In the genomic region with DNA sequence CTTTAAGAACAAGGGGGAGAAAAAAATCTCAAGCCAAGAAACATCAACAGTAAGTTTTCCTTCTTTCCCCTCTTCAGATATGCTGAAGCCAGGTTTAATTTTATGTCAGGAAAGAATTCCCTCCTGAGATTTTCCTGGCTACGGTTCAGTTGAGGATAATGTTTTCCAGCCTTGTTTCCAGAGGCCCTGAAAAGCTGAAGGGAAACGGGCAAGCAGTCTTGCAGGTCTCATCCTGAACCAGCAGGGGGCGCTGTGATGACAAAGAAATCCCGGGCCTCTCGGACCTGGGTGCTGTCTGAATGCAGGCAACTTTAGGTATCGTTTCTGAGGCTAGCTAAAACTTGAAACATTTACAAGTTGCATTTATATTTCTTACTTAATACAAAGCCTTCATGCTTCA, we compare ENCODE assay signal across 8 mouse cellular contexts.
DNase-seq lines count a peak whose midpoint lies in the region; ATAC-seq lines count a peak whose summit lies in the region.

No protein-coding gene starts in this region.

- no peaks in the 10 kb centered on the region for H3K36me3 ChIP-seq in liver, embryonic 12.5 days
- H3K36me3 ChIP-seq in embryonic facial prominence, embryonic 11.5 days (replicated peaks; ENCODE audit: control insufficient read depth, insufficient read depth, low read depth, low read length): no peaks in the 10 kb centered on the region
- H3K36me3 ChIP-seq in heart, embryonic 12.5 days: no peaks in the 10 kb centered on the region
- H3K36me3 ChIP-seq in neural tube, embryonic 15.5 days: no peaks in the 10 kb centered on the region

- WGBS in liver, embryonic 12.5 days (ENCODE audit: insufficient replicate concordance): 5% methylated on average over 6 of the region's 6 CpGs
- WGBS in embryonic facial prominence, embryonic 11.5 days: 6% methylated on average over 6 of the region's 6 CpGs
- WGBS in heart, embryonic 12.5 days: 3% methylated on average over 6 of the region's 6 CpGs
- WGBS in neural tube, embryonic 15.5 days: 4% methylated on average over 6 of the region's 6 CpGs

- no peaks in the 10 kb centered on the region for H3K9me3 ChIP-seq in liver, embryonic 12.5 days (replicated peaks)
- H3K9me3 ChIP-seq in embryonic facial prominence, embryonic 11.5 days (replicated peaks; ENCODE audit: control insufficient read depth, low read length): no peaks in the 10 kb centered on the region
- H3K9me3 ChIP-seq in heart, embryonic 12.5 days (replicated peaks): no peaks in the 10 kb centered on the region
- no peaks in the 10 kb centered on the region for H3K9me3 ChIP-seq in neural tube, embryonic 15.5 days (replicated peaks)

- no peak overlapping the region for H3K9ac ChIP-seq in liver, embryonic 12.5 days
- no peak overlapping the region for H3K9ac ChIP-seq in embryonic facial prominence, embryonic 11.5 days (replicated peaks; ENCODE audit: low read length)
- H3K9ac ChIP-seq in heart, embryonic 12.5 days: no peak overlapping the region
- H3K9ac ChIP-seq in neural tube, embryonic 15.5 days (replicated peaks): no peak overlapping the region

- no peak overlapping the region for H3K4me3 ChIP-seq in liver, embryonic 12.5 days
- no peak overlapping the region for H3K4me3 ChIP-seq in embryonic facial prominence, embryonic 11.5 days (ENCODE audit: low read depth, low read length)
- H3K4me3 ChIP-seq in heart, embryonic 12.5 days: no peak overlapping the region
- H3K4me3 ChIP-seq in neural tube, embryonic 15.5 days (replicated peaks): no peak overlapping the region

- ATAC-seq in liver, embryonic 12.5 days: no peak
- 0 out of 2 replicates have a peak, but pooled peaks have one; percentile 44 for ATAC-seq in embryonic facial prominence, embryonic 11.5 days (replicated peaks; ENCODE audit: insufficient number of reproducible peaks, low FRiP score, low TSS enrichment, low read depth)
- ATAC-seq in heart, embryonic 12.5 days (ENCODE audit: insufficient number of reproducible peaks, low FRiP score): peak; percentile 27; the same call in 1 of the 2 replicates
- ATAC-seq in neural tube, embryonic 15.5 days (ENCODE audit: low FRiP score): peak; percentile 85

- peak; percentile 76 for DNase-seq in liver
- DNase-seq in embryonic facial prominence, embryonic 11.5 days (ENCODE audit: low spot score): peak; percentile 94
- DNase-seq in kidney, postnatal 25 days: peak; percentile 85 to 87
- DNase-seq in lung, adult 18-20 months: peak; percentile 63 to 69
- DNase-seq in testis, postnatal 10 days (ENCODE audit: low spot score): peak; percentile 92

- H3K4me1 ChIP-seq in liver, embryonic 12.5 days: no peaks in the 10 kb centered on the region
- H3K4me1 ChIP-seq in embryonic facial prominence, embryonic 11.5 days (ENCODE audit: control insufficient read depth, insufficient read depth, low read length): no peaks in the 10 kb centered on the region
- peaks cover 10% of the 10 kb centered on the region for H3K4me1 ChIP-seq in heart, embryonic 12.5 days (replicated peaks)
- no peaks in the 10 kb centered on the region for H3K4me1 ChIP-seq in neural tube, embryonic 15.5 days

- H3K27ac ChIP-seq in liver, embryonic 12.5 days: no peak overlapping the region
- H3K27ac ChIP-seq in embryonic facial prominence, embryonic 11.5 days (replicated peaks; ENCODE audit: low read depth, low read length): no peak overlapping the region
- H3K27ac ChIP-seq in heart, embryonic 12.5 days (ENCODE audit: poor library complexity, severe bottlenecking): no peak overlapping the region
- H3K27ac ChIP-seq in neural tube, embryonic 15.5 days (replicated peaks): no peak overlapping the region

- H3K27me3 ChIP-seq in liver, embryonic 12.5 days (replicated peaks): no peaks in the 10 kb centered on the region
- H3K27me3 ChIP-seq in embryonic facial prominence, embryonic 11.5 days (ENCODE audit: control insufficient read depth, insufficient read depth, low read length): no peaks in the 10 kb centered on the region
- no peaks in the 10 kb centered on the region for H3K27me3 ChIP-seq in heart, embryonic 12.5 days (replicated peaks)
- no peaks in the 10 kb centered on the region for H3K27me3 ChIP-seq in neural tube, embryonic 15.5 days (replicated peaks)

- H3K4me2 ChIP-seq in liver, embryonic 12.5 days: no peak overlapping the region
- no peak overlapping the region for H3K4me2 ChIP-seq in embryonic facial prominence, embryonic 11.5 days (ENCODE audit: low read depth, low read length)
- H3K4me2 ChIP-seq in heart, embryonic 12.5 days: no peak overlapping the region
- no peak overlapping the region for H3K4me2 ChIP-seq in neural tube, embryonic 15.5 days
